Mouse (Mus musculus): ENCODE results near the gene Trp53rka. TPM values are rescaled to one million over a fixed set of nuclear protein-coding genes. Genes with fewer than 3 reads are reported as not detected.

Gene Trp53rka
- polyA plus RNA-seq, 1 experiment = 15.5 TPM

GRCm38 (mm10) chr2:165498816-165499215 lies 5.7 kb upstream of the Trp53rka start:
- DNase-seq = no peak
- TF ChIP-seq CTCF (conservative IDR thresholded peaks at IDR 0.05; ENCODE audit: insufficient read depth, insufficient read length, low read depth, low read length) (no peak), POLR2A (IDR thresholded peaks at IDR 0.05; ENCODE audit: low read depth, low read length) (no peak)
- WGBS = 55% methylated on average over 6 of the region's 6 CpGs

DNA sequence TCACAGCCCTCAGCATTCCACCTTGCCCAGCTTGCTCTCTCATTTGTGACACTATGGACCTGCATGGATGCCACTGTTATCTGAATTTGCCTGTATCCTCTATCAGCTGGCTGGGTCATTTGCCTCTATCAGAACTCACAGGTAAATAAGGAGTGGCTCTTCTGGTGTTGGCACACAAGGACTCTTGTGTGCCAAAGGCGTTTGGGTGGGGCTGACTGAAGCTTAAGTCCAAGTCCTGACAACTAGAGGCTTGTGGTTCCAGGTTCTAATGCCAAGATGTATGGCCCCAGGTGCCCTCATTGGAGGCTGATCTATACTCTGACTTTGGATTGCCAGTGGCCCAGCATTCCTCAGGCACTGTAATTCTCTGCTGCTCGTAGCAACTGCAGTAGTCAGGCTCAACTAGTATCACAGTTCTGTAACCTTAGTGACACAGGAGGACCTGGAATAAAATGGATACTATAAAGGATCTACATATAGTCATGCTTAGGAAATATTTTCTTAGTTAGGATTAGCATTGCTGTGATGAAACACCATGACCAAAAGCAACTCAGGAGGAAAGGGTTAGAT lies 4.7 kb upstream of the Trp53rka start:
- Histone ChIP-seq H3K36me3 (ENCODE audit: control insufficient read depth, insufficient read depth, low read length) (no peaks in the 10 kb centered on the region), H3K27me3 (replicated peaks; ENCODE audit: control insufficient read depth, insufficient read depth, low read length) (no peaks in the 10 kb centered on the region), H3K4me3 (ENCODE audit: insufficient read depth, low read depth, low read length) (no peak overlapping the region), H3K4me1 (ENCODE audit: control insufficient read depth, insufficient read depth, low read length) (peaks cover 4% of the 10 kb centered on the region; the same call in 1 of the 2 replicates), H3K27ac (ENCODE audit: insufficient read depth, low read depth, low read length) (no peak overlapping the region)
- TF ChIP-seq CTCF (conservative IDR thresholded peaks at IDR 0.05; ENCODE audit: insufficient read depth, insufficient read length, low read depth, low read length) (no peak), POLR2A (IDR thresholded peaks at IDR 0.05; ENCODE audit: low read depth, low read length) (no peak)
- 83% methylated on average over 2 of the region's 2 CpGs for WGBS
- DNase-seq = no peak

More at GRCm38 (mm10) chr2:165498816-165499215, 5.7 kb upstream of the Trp53rka start:
- Histone ChIP-seq H3K4me1 (ENCODE audit: control insufficient read depth, insufficient read depth, low read length) (no peaks in the 10 kb centered on the region), H3K36me3 (ENCODE audit: control insufficient read depth, insufficient read depth, low read length) (no peaks in the 10 kb centered on the region), H3K27me3 (replicated peaks; ENCODE audit: control insufficient read depth, insufficient read depth, low read length) (no peaks in the 10 kb centered on the region), H3K27ac (ENCODE audit: insufficient read depth, low read depth, low read length) (no peak overlapping the region), H3K4me3 (ENCODE audit: insufficient read depth, low read depth, low read length) (no peak overlapping the region)

DNA sequence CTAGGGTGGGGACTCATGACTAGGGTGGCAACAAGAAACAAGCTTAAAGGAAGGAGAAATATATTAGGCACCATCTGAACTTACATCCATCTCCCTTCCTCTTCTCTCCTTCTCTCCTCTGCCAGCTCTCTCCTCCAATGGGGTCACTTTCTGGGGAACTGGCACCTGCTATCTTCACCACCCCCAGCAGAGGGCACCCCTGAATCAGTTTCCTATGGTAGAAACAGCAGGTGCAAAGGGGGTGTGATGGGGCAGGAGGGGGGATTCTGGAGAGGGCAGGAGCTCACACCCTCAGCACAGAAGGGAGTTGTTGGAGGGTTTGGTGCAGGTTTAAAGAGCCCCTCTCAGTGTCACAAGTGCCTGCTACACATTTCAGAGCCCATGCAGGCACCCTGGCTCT lies 3.1 kb upstream of the Trp53rka start:
- H3K4me3 ChIP-seq (ENCODE audit: insufficient read depth, low read depth, low read length) = no peak overlapping the region
- peak; percentile 46 for DNase-seq
- H3K36me3 ChIP-seq (ENCODE audit: control insufficient read depth, insufficient read depth, low read length) = no peaks in the 10 kb centered on the region
- H3K27ac ChIP-seq (ENCODE audit: insufficient read depth, low read depth, low read length) = no peak overlapping the region
- TF ChIP-seq CTCF (conservative IDR thresholded peaks at IDR 0.05; ENCODE audit: insufficient read depth, insufficient read length, low read depth, low read length) = peak; percentile 49
- TF ChIP-seq POLR2A (IDR thresholded peaks at IDR 0.05; ENCODE audit: low read depth, low read length) = no peak
- H3K4me1 ChIP-seq (ENCODE audit: control insufficient read depth, insufficient read depth, low read length) = peaks cover 6% of the 10 kb centered on the region; the same call in 1 of the 2 replicates
- H3K27me3 ChIP-seq (replicated peaks; ENCODE audit: control insufficient read depth, insufficient read depth, low read length) = no peaks in the 10 kb centered on the region

DNA sequence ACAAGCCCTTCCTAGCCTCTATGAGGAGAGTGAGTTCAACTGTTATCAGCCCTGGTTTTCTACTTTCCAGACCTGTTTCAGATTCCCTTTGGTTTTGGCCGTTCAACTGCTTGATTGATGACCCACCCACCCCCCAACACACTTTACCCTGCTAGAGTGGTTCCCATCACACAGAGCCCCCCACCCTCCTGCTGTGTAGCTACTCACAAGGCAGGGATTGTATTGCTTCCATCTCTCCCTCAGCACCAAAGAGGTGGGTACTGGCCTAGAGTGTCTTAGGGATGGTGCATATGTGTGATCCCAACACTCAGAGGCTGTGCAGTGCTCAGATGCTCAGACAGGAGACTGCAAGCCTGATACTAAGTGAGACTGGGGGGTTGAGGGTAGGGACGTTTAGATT lies 1.4 kb upstream of the Trp53rka start:
- Histone ChIP-seq H3K27ac (ENCODE audit: insufficient read depth, low read depth, low read length) (no peak overlapping the region), H3K36me3 (ENCODE audit: control insufficient read depth, insufficient read depth, low read length) (no peaks in the 10 kb centered on the region), H3K4me3 (ENCODE audit: insufficient read depth, low read depth, low read length) (no peak overlapping the region), H3K4me1 (ENCODE audit: control insufficient read depth, insufficient read depth, low read length) (peaks cover 6% of the 10 kb centered on the region; the same call in 1 of the 2 replicates), H3K27me3 (replicated peaks; ENCODE audit: control insufficient read depth, insufficient read depth, low read length) (no peaks in the 10 kb centered on the region)
- no peak for DNase-seq
- WGBS = 49% methylated on average over 2 of the region's 2 CpGs
- no peak for TF ChIP-seq POLR2A (IDR thresholded peaks at IDR 0.05; ENCODE audit: low read depth, low read length)
- no peak for TF ChIP-seq CTCF (conservative IDR thresholded peaks at IDR 0.05; ENCODE audit: insufficient read depth, insufficient read length, low read depth, low read length)

DNA sequence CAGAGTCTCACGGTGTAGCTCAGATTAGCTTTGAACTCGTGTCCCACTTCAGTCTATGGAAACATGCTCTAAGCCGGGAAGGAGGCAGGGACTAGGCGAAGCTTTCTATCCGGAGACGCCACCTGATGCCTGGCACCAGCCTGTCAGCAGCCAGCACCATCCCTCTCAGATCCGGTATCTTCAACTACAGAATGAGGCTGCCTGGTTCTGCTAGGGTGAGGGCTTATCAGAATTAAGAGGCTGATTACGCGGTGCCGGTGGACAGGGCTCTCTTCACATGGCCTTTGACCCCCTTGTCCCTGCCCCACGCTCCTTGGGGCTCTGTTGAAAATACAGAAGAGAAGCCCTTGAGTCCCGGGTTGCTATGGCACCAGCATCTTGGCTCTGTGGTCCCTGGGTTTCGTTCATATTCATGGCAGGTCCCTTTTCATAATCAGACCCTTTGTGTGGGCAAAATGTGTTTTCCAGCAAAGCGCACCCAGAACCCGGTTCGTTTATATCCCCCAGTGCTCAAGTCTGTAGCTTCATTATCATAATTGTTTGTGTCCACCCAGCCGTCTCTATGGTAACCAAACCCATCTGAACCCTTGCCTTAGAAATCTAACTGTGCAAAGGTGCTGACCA lies 575 bp upstream of the Trp53rka start:
- TF ChIP-seq POLR2A (IDR thresholded peaks at IDR 0.05; ENCODE audit: low read depth, low read length) (no peak), CTCF (conservative IDR thresholded peaks at IDR 0.05; ENCODE audit: insufficient read depth, insufficient read length, low read depth, low read length) (no peak)
- Histone ChIP-seq H3K27me3 (replicated peaks; ENCODE audit: control insufficient read depth, insufficient read depth, low read length) (no peaks in the 10 kb centered on the region), H3K36me3 (ENCODE audit: control insufficient read depth, insufficient read depth, low read length) (no peaks in the 10 kb centered on the region), H3K4me3 (ENCODE audit: insufficient read depth, low read depth, low read length) (peak overlapping the region; percentile 80), H3K4me1 (ENCODE audit: control insufficient read depth, insufficient read depth, low read length) (peaks cover 6% of the 10 kb centered on the region; the same call in 1 of the 2 replicates), H3K27ac (ENCODE audit: insufficient read depth, low read depth, low read length) (peak overlapping the region; percentile 36)
- whole genome bisulfite sequencing = 29% methylated on average over 17 of the region's 17 CpGs
- DNase-seq = no peak

GRCm38 (mm10) chr2:165486881-165487535 lies 6.1 kb downstream of the Trp53rka start:
- no peak overlapping the region for H3K27ac ChIP-seq (ENCODE audit: insufficient read depth, low read depth, low read length)
- no peaks in the 10 kb centered on the region for H3K36me3 ChIP-seq (ENCODE audit: control insufficient read depth, insufficient read depth, low read length)
- H3K4me1 ChIP-seq (ENCODE audit: control insufficient read depth, insufficient read depth, low read length) = peaks cover 3% of the 10 kb centered on the region; the same call in 1 of the 2 replicates
- no peak overlapping the region for H3K4me3 ChIP-seq (ENCODE audit: insufficient read depth, low read depth, low read length)
- DNase-seq = peak; percentile 61
- WGBS = 22% methylated on average over 8 of the region's 8 CpGs
- no peaks in the 10 kb centered on the region for H3K27me3 ChIP-seq (replicated peaks; ENCODE audit: control insufficient read depth, insufficient read depth, low read length)
- TF ChIP-seq CTCF (conservative IDR thresholded peaks at IDR 0.05; ENCODE audit: insufficient read depth, insufficient read length, low read depth, low read length) (peak; percentile 99; the same call in 1 of the 2 replicates), POLR2A (IDR thresholded peaks at IDR 0.05; ENCODE audit: low read depth, low read length) (no peak)

- 79% methylated on average over 5 of the region's 5 CpGs for WGBS
- Histone ChIP-seq H3K4me1 (ENCODE audit: control insufficient read depth, insufficient read depth, low read length) (peaks cover 3% of the 10 kb centered on the region; the same call in 1 of the 2 replicates), H3K36me3 (ENCODE audit: control insufficient read depth, insufficient read depth, low read length) (no peaks in the 10 kb centered on the region), H3K27me3 (replicated peaks; ENCODE audit: control insufficient read depth, insufficient read depth, low read length) (no peaks in the 10 kb centered on the region), H3K4me3 (ENCODE audit: insufficient read depth, low read depth, low read length) (no peak overlapping the region), H3K27ac (ENCODE audit: insufficient read depth, low read depth, low read length) (no peak overlapping the region)
- no peak for TF ChIP-seq POLR2A (IDR thresholded peaks at IDR 0.05; ENCODE audit: low read depth, low read length)
- TF ChIP-seq CTCF (conservative IDR thresholded peaks at IDR 0.05; ENCODE audit: insufficient read depth, insufficient read length, low read depth, low read length) = no peak
- no peak for DNase-seq
Measured at GRCm38 (mm10) chr2:165486401-165486800, 6.7 kb downstream of the Trp53rka start.

Measured in kidney, adult 2 months (tissue).